Mouse (Mus musculus): ENCODE measurements around the gene Hs6st3. TPM values are rescaled to one million over a fixed set of nuclear protein-coding genes. Genes with fewer than 3 reads are reported as not detected.

Gene Hs6st3
- polyA plus RNA-seq, 1 experiment from 2014 or later: not detected

DNA sequence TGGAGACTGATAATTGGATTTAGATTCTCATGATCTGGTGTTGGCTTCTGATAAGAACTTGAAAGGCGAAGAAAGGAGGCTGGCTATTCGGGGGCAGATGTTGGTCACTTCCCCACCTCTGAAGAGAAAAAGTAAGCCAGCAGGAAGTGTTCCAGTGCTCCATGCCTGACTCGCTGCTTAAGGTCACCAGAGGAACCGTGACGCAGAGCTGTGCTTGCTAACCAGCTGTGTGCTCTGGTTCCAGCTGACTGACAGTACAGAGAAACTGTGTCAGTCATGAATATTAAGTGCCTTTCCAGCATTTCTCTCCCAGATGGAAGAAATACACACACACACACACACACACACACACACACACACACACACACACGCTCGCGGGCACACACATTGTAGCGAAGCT is 694.8 kb downstream of the Hs6st3 start:
- no peak overlapping the region for H3K27ac ChIP-seq
- no peaks in the 10 kb centered on the region for H3K4me1 ChIP-seq
- 43% methylated on average over 9 of the region's 9 CpGs for WGBS (ENCODE audit: insufficient replicate concordance)
- H3K36me3 ChIP-seq: no peaks in the 10 kb centered on the region
- H3K4me2 ChIP-seq: no peak overlapping the region
- H3K9ac ChIP-seq: no peak overlapping the region
- no peaks in the 10 kb centered on the region for H3K27me3 ChIP-seq (replicated peaks)
- ATAC-seq: no peak
- no peak overlapping the region for H3K4me3 ChIP-seq
- no peaks in the 10 kb centered on the region for H3K9me3 ChIP-seq (replicated peaks)

DNA sequence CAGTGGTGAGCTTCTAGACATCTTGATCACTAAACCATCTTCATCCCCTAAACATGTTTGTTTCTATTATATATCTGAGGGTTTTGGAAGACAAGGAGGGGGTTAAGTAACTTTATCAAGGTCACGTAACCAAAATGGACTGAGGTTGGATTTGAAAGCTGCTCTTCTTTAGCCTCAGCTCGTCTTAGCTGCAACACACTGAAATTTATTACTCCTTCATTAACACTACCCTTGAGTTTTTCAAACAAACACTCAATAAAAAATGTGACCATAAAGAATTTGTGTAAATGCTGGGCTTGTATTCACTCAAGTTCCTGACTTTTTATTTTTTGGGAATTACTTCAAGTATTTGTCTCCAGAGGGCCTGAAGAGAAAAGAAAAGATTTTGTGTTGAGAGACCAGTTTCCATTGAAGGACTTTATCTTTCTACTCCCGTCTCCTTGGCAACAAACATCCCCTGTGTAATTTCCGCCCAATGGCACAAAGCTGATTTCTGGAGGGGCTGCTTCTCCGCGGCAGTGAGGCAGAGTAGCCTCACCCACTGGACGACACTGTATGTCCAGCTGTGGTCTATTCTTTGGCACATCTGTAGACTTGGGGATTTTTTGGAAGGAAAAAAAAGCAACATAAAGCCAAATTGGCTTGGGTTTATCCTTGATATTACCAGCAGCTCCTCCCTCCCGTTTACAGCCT is 696.0 kb downstream of the Hs6st3 start:
- no peak for ATAC-seq
- no peaks in the 10 kb centered on the region for H3K27me3 ChIP-seq (replicated peaks)
- 62% methylated on average over 8 of the region's 8 CpGs for WGBS (ENCODE audit: insufficient replicate concordance)
- no peak overlapping the region for H3K4me2 ChIP-seq
- H3K4me3 ChIP-seq: no peak overlapping the region
- no peak overlapping the region for H3K27ac ChIP-seq
- H3K36me3 ChIP-seq: no peaks in the 10 kb centered on the region
- no peaks in the 10 kb centered on the region for H3K4me1 ChIP-seq
- no peaks in the 10 kb centered on the region for H3K9me3 ChIP-seq (replicated peaks)
- no peak overlapping the region for H3K9ac ChIP-seq

DNA sequence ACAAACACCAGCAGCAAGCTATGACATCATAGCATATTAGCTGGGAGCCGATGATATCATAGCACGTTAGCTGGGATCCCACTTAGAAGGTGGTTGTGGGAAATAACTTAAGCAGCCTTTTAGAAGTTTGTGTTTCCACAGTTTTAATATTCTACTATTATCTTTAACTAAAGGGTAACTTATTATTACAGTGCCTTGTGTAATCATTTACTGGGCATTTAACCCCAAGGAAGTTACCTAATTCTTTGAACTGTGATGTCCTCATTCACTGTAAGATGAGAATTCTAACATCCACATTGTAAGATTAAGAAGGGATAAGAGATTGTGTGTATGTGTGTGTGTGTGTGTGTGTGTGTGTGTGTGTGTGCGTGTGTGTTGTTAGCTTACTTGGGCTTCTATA is 697.9 kb downstream of the Hs6st3 start:
- WGBS (ENCODE audit: insufficient replicate concordance): 72% methylated on average over 3 of the region's 3 CpGs
- Histone ChIP-seq H3K9ac (no peak overlapping the region), H3K4me1 (no peaks in the 10 kb centered on the region), H3K27ac (no peak overlapping the region), H3K36me3 (no peaks in the 10 kb centered on the region), H3K27me3 (replicated peaks) (no peaks in the 10 kb centered on the region), H3K4me2 (no peak overlapping the region), H3K4me3 (no peak overlapping the region), H3K9me3 (replicated peaks) (no peaks in the 10 kb centered on the region)
- ATAC-seq: no peak

DNA sequence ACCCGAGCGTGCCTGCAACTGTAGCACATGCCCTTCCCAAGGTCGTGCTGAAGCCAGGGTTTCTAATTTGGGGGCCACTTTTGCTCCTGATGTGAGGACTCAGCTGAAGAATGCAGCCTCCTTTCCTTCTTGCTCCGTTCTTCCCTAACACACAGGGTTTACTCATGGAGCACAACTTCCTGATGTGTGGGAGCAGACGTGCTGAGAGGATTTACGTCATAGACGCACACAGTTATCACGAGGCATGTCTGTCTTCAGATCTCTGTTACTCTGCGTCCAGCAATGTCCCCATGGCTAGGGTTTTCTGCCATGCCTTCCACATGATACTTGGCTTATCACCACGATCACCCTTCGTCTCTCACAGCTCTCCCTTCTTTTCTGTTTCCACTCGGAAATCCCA is 709.4 kb downstream of the Hs6st3 start:
- Histone ChIP-seq H3K36me3 (no peaks in the 10 kb centered on the region), H3K27ac (no peak overlapping the region), H3K4me3 (no peak overlapping the region), H3K4me2 (no peak overlapping the region), H3K9me3 (replicated peaks) (no peaks in the 10 kb centered on the region), H3K4me1 (no peaks in the 10 kb centered on the region), H3K9ac (no peak overlapping the region), H3K27me3 (replicated peaks) (no peaks in the 10 kb centered on the region)
- WGBS (ENCODE audit: insufficient replicate concordance): 47% methylated on average over 12 of the region's 12 CpGs
- no peak for ATAC-seq

DNA sequence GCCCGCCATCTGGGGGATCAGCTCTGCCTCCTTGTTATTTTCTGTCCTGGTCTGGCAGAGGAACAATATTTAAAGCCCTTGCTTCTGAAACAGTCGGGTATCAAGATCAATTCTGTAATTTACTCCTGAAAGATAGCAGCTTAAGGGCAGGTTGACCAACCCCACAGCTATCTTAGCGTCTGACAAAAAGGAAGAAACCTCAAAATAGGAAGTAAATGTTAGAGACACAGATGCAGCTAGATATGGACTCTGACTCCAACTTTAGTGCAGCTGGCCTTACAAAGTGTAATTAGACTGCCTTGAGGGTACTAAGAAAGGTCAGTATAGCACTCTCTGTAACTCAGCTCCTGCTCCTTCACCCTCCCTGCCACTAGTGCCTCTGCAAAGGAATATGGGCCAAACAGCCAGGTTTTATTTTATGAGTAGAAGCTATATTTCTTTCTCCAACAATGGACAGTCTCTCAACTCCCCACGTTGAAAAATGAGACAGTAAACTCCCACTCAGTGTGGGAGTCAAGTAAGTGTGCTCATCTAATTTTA is 710.7 kb downstream of the Hs6st3 start:
- no peak overlapping the region for H3K9ac ChIP-seq
- no peaks in the 10 kb centered on the region for H3K36me3 ChIP-seq
- H3K4me3 ChIP-seq: no peak overlapping the region
- 34% methylated on average over 4 of the region's 4 CpGs for WGBS (ENCODE audit: insufficient replicate concordance)
- H3K4me1 ChIP-seq: no peaks in the 10 kb centered on the region
- ATAC-seq: no peak
- no peaks in the 10 kb centered on the region for H3K27me3 ChIP-seq (replicated peaks)
- H3K4me2 ChIP-seq: no peak overlapping the region
- no peak overlapping the region for H3K27ac ChIP-seq
- H3K9me3 ChIP-seq (replicated peaks): no peaks in the 10 kb centered on the region

DNA sequence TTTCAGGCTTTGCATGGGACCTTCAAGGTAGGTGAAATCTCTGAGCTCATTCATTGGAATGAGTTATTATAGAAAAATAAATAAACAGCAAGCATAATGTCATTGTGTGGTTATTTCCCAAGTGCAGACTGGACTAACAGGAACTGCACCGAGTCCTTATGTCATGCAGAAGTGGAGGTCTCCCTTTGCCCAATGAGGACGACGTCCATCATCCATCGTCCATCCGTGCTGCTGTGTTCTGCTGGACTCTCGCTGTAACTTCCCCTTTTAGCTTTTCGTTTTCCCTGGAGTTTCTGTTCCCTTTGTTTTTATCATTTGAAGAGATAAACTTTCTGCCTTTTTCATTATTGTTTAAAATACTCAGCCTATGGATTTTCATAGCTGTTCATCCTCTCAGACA is 711.2 kb downstream of the Hs6st3 start:
- H3K4me1 ChIP-seq: no peaks in the 10 kb centered on the region
- H3K27me3 ChIP-seq (replicated peaks): no peaks in the 10 kb centered on the region
- no peak overlapping the region for H3K27ac ChIP-seq
- H3K4me3 ChIP-seq: no peak overlapping the region
- no peaks in the 10 kb centered on the region for H3K36me3 ChIP-seq
- no peaks in the 10 kb centered on the region for H3K9me3 ChIP-seq (replicated peaks)
- WGBS (ENCODE audit: insufficient replicate concordance): 23% methylated on average over 7 of the region's 7 CpGs
- no peak for ATAC-seq
- no peak overlapping the region for H3K9ac ChIP-seq
- H3K4me2 ChIP-seq: no peak overlapping the region

DNA sequence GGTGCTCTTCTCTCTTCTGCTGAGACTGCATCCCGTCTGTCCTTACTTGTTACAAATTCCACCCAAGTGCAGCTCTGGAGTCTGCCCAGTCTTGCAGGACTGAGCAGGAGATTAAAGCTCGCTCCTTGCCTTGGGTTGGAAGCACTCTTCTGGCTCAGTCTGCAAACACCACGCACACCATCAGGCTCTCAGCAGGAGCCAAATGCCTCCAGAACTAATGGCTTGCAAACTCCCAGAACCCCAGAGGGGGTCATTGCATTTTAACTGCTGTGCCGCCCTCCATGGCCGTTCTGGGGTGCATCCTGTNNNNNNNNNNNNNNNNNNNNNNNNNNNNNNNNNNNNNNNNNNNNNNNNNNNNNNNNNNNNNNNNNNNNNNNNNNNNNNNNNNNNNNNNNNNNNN is 714.0 kb downstream of the Hs6st3 start:
- no peaks in the 10 kb centered on the region for H3K4me1 ChIP-seq
- H3K9ac ChIP-seq: no peak overlapping the region
- no peak overlapping the region for H3K4me3 ChIP-seq
- no peaks in the 10 kb centered on the region for H3K36me3 ChIP-seq
- no peaks in the 10 kb centered on the region for H3K9me3 ChIP-seq (replicated peaks)
- H3K4me2 ChIP-seq: no peak overlapping the region
- no peak for ATAC-seq
- WGBS (ENCODE audit: insufficient replicate concordance): 31% methylated on average over 5 of the region's 5 CpGs
- H3K27ac ChIP-seq: no peak overlapping the region
- no peaks in the 10 kb centered on the region for H3K27me3 ChIP-seq (replicated peaks)

DNA sequence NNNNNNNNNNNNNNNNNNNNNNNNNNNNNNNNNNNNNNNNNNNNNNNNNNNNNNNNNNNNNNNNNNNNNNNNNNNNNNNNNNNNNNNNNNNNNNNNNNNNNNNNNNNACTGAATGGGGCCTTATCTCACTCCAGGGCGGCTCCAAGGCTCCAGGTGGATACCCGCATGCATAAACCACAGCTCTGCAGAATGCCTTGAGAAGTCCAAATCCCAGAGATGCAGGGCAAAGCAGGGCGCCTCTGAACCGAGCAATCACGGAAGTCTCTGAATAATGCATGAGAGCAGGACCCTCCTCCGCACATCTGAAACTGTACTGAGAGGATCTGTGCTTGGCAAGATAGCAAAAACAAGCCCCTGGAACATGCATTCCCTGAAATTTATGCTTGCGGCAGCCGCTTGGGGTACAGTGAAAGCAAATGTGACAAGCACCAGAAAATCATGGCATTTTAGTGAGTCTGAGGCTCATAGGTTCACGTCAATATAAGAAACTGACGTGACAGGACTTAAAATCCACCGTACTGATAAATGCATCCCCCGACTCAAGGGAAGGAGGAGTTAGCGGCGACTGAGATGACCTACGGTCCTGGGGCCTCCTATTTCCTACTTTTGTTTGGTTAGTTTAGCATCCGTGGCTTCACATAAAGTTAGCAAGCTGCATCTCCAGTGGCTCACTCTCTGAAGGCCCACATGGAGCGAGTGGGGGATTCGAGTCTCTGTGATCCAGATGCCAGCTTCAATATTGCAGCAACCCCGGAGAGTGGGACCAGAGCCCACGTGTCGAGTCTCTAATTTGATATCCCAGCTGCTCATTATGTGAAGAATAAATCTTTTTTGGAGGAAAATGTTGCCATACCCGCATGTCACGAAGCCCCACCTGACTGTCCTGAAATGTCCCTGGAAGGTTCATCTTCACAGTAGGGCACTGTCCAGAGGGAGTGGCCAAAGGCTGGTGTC is 719.5 kb downstream of the Hs6st3 start:
- no peak for ATAC-seq
- H3K27me3 ChIP-seq (replicated peaks): no peaks in the 10 kb centered on the region
- H3K4me1 ChIP-seq: no peaks in the 10 kb centered on the region
- H3K9me3 ChIP-seq (replicated peaks): no peaks in the 10 kb centered on the region
- H3K4me2 ChIP-seq: peak overlapping the region; percentile 8; the same call in 1 of the 2 replicates
- H3K9ac ChIP-seq: no peak overlapping the region
- no peak overlapping the region for H3K4me3 ChIP-seq
- WGBS (ENCODE audit: insufficient replicate concordance): 59% methylated on average over 23 of the region's 23 CpGs
- H3K27ac ChIP-seq: no peak overlapping the region
- no peaks in the 10 kb centered on the region for H3K36me3 ChIP-seq

DNA sequence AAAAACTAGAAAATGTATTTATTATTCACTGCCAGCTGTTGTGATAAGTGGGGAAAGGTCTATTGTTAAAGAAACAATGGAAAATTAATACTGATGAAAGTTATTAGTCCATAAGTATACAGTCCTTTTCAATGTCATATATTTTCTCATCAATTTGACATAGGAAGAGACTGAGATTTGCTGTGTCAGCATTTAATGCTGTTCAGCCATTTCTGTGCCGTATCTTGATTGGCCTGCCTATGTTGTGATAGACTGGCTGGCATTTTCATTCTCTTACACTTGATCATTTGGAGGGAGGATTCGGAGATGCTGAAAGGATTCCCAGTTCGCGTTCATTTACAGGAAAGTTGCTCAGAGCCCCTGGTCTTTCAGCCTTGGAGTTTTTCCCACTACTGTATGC is 735.5 kb downstream of the Hs6st3 start:
- H3K4me2 ChIP-seq: no peak overlapping the region
- H3K27ac ChIP-seq: no peak overlapping the region
- H3K9ac ChIP-seq: no peak overlapping the region
- ATAC-seq: no peak
- 62% methylated on average over 4 of the region's 4 CpGs for WGBS (ENCODE audit: insufficient replicate concordance)
- no peaks in the 10 kb centered on the region for H3K36me3 ChIP-seq
- no peaks in the 10 kb centered on the region for H3K27me3 ChIP-seq (replicated peaks)
- no peak overlapping the region for H3K4me3 ChIP-seq
- H3K9me3 ChIP-seq (replicated peaks): no peaks in the 10 kb centered on the region
- no peaks in the 10 kb centered on the region for H3K4me1 ChIP-seq

DNA sequence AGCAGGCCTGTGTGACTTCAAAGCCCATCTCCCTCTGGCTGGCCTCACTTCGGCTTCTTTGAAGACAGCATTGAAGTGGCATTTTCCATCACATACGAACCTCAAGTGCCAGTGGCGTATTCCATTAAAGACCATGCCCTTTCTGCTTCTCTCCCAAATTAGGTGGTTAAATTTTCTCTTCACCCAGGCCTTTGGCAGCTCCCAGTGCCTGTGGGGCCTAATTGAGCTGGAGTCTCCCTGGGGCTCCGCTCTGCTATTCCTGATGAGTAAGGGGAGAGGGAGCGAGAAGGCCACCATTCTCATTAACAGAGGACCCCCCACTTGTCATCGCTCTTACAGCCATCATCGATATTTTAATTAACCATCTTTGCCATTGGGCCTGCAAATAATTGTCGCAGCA is 754.8 kb downstream of the Hs6st3 start:
- no peak for ATAC-seq
- H3K27ac ChIP-seq: no peak overlapping the region
- WGBS (ENCODE audit: insufficient replicate concordance): 76% methylated on average over 8 of the region's 8 CpGs

DNA sequence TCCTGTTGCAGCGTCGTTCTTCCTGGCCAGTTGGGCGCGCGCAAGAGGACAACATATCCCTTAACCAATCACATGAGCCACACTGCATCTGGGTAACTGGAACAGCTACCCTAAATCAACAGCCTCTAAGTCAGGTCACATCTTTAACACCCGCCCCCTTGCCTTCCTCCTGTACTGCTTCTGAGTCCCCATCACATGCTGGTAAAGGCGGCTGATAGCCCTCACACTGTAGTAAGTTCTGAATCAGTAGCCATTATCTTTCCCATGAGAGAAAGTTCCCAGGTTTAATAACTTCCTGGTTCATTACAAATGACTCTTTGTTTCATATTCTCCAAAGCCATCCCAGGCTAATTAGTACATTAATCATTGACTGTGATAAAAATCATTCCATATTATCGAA is 757.0 kb downstream of the Hs6st3 start:
- Histone ChIP-seq H3K9me3 (replicated peaks) (no peaks in the 10 kb centered on the region), H3K9ac (no peak overlapping the region), H3K4me1 (no peaks in the 10 kb centered on the region), H3K36me3 (no peaks in the 10 kb centered on the region), H3K27me3 (replicated peaks) (no peaks in the 10 kb centered on the region), H3K4me3 (no peak overlapping the region), H3K4me2 (no peak overlapping the region), H3K27ac (no peak overlapping the region)
- 83% methylated on average over 8 of the region's 8 CpGs for WGBS (ENCODE audit: insufficient replicate concordance)
- no peak for ATAC-seq

More for the DNA sequence above, 754.8 kb downstream of the Hs6st3 start:
- H3K27me3 ChIP-seq (replicated peaks): no peaks in the 10 kb centered on the region
- no peak overlapping the region for H3K4me2 ChIP-seq
- no peaks in the 10 kb centered on the region for H3K9me3 ChIP-seq (replicated peaks)
- no peak overlapping the region for H3K9ac ChIP-seq
- no peaks in the 10 kb centered on the region for H3K36me3 ChIP-seq
- H3K4me3 ChIP-seq: no peak overlapping the region
- no peaks in the 10 kb centered on the region for H3K4me1 ChIP-seq

DNA sequence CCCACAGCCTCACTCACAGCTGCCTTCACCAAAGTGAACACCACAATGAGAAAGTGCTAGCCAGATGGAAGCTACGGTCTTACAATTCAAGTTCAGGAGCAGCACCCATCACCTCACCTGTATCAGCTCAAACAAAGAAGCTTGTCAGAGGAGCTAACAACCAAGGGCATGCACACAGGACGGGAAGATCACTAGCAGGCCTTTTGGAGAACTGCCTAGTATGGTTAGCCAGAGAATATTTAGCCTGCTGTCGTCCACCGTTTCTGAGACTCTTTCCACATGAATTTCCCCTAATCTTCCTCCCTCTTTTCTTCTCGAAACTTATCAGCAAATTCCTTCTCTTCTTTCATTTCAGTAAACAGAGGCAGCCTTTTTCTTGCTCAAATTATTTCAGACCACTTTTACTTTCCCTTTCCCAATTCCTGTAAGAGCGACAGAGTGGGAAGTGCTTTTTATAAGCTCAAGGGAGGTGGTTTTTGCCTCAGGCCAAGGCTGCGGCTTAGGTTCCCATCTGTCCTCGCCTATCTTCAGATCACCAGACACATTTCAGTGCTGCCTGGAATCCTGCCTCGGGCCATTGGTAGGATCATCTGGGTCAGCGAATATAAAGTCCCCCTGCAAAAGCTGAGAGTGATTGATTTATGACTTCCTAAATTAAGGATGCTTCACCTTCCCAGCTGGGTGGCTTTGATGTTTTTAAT is 757.8 kb downstream of the Hs6st3 start:
- Histone ChIP-seq H3K9me3 (replicated peaks) (no peaks in the 10 kb centered on the region), H3K9ac (no peak overlapping the region), H3K4me3 (no peak overlapping the region), H3K36me3 (no peaks in the 10 kb centered on the region), H3K4me1 (no peaks in the 10 kb centered on the region), H3K4me2 (no peak overlapping the region), H3K27ac (no peak overlapping the region), H3K27me3 (replicated peaks) (no peaks in the 10 kb centered on the region)
- 51% methylated on average over 10 of the region's 10 CpGs for WGBS (ENCODE audit: insufficient replicate concordance)
- no peak for ATAC-seq

Measured in liver, embryonic 12.5 days (tissue).